Mouse (Mus musculus) heart, embryonic 14.5 days (tissue): ENCODE data around the gene Trim7. TPM values are rescaled to one million over a fixed set of nuclear protein-coding genes. Genes with fewer than 3 reads are reported as not detected.
A peak's percentile ranks its signal among the peaks of the same experiment; 100 is the strongest.

Experiments used
- ATAC-seq: fragments of 200-750 bp; cut with Nextera tagmentation; 2 replicates; pipeline ENCODE4 v1.8.0; 2017; ENCODE audit warnings: low read depth, moderate TSS enrichment; ENCODE audit not compliant: insufficient number of reproducible peaks, insufficient read depth, low FRiP score
- H3K27ac ChIP-seq, 2 experiments: fragments of 200-500 bp in 1 of 2; fragments of 300-500 bp in 1 of 2; sonication (generic) in 1 of 2; replicated peaks in 1 of 2; 2 replicates each; pipeline ENCODE4 v1.5.1; 2012 to 2014; ENCODE audit warnings: low read depth in 2 of 2, low read length in 2 of 2, control low read depth in 1 of 2, mild to moderate bottlenecking in 1 of 2, mixed read lengths in 1 of 2; ENCODE audit not compliant: control insufficient read depth in 1 of 2, insufficient read depth in 1 of 2
- H3K27me3 ChIP-seq: fragments of 300-500 bp; sonication (generic); 2 replicates; pipeline ENCODE4 v1.6.1; 2014; ENCODE audit warnings: mild to moderate bottlenecking, low read length, control low read depth; ENCODE audit not compliant: control insufficient read depth, insufficient read depth
- H3K36me3 ChIP-seq: fragments of 300-500 bp; sonication (generic); 2 replicates; pipeline ENCODE4 v1.6.1; 2014; ENCODE audit warnings: mild to moderate bottlenecking, control low read depth, low read length, mixed read lengths; ENCODE audit not compliant: control insufficient read depth, insufficient read depth
- H3K4me1 ChIP-seq, 2 experiments: fragments of 200-500 bp in 1 of 2; fragments of 300-500 bp in 1 of 2; sonication (generic) in 1 of 2; 2 replicates each; pipeline ENCODE4 v1.6.1; 2012 to 2014; ENCODE audit warnings: low read length in 2 of 2, control low read depth in 1 of 2, mixed read lengths in 1 of 2; ENCODE audit not compliant: control insufficient read depth in 2 of 2, insufficient read depth in 2 of 2
- H3K4me2 ChIP-seq: fragments of 300-500 bp; sonication (generic); 2 replicates; pipeline ENCODE4 v1.6.1; 2014; ENCODE audit warnings: mild to moderate bottlenecking, low read length
- H3K4me3 ChIP-seq, 2 experiments: fragments of 200-500 bp in 1 of 2; fragments of 300-500 bp in 1 of 2; sonication (generic) in 1 of 2; 2 replicates each; pipeline ENCODE4 v1.5.1; 2012 to 2014; ENCODE audit warnings: low read length in 2 of 2, mild to moderate bottlenecking in 2 of 2, control low read depth in 1 of 2, low read depth in 1 of 2, moderate library complexity in 1 of 2; ENCODE audit not compliant: control insufficient read depth in 1 of 2, insufficient read depth in 1 of 2
- H3K9ac ChIP-seq: fragments of 300-500 bp; sonication (generic); 2 replicates; pipeline ENCODE4 v1.6.1; 2014; ENCODE audit warnings: mild to moderate bottlenecking, low read length
- H3K9me3 ChIP-seq: fragments of 300-500 bp; sonication (generic); 2 replicates; pipeline ENCODE4 v1.6.1; 2016; ENCODE audit warnings: low read length, control low read depth; ENCODE audit not compliant: control insufficient read depth
- WGBS: fragments of 180-500 bp; shearing (Covaris S2); extraction: QIAGEN DNeasy Blood & Tissue Kit; methylation state at CpG from one replicate; pipeline ENCODE4 v1.1.7; 2014; 5-methylcytosine and 5-hydroxymethylcytosine counted together
- polyA plus RNA-seq: library from polyadenylated mRNA; unstranded; fragments of >200 nt; fragmentation: Nextera tagmentation; extraction: Ambion mirVana; gene quantifications from 2 replicates; pipeline ENCODE4 v1.2.1, GENCODE M21; 2014

The Trim7 gene
- polyA plus RNA-seq, 1 experiment from 2014 or later, result 1.5 TPM

GRCm38 (mm10) chr11:48853474-48854180 lies 27.7 kb downstream of the Trim7 start:
- peak overlapping the region; percentile 72 to 86 for H3K4me3 ChIP-seq
- ATAC-seq, result no peak
- H3K27me3 ChIP-seq, result peaks cover 3% of the 10 kb centered on the region; the same call in 1 of the 2 replicates
- peak overlapping the region in 1 of 2 experiments; percentile 53; a peak in 1 of 4 replicates for H3K27ac ChIP-seq
- 1% methylated on average over 31 of the region's 31 CpGs for WGBS
- H3K9ac ChIP-seq, result peak overlapping the region; percentile 73
- peak overlapping the region; percentile 87 for H3K4me2 ChIP-seq
- peaks cover 2% of the 10 kb centered on the region in 2 experiments; a peak in 2 of 4 replicates for H3K4me1 ChIP-seq
- no peaks in the 10 kb centered on the region for H3K9me3 ChIP-seq
- H3K36me3 ChIP-seq, result no peaks in the 10 kb centered on the region

DNA sequence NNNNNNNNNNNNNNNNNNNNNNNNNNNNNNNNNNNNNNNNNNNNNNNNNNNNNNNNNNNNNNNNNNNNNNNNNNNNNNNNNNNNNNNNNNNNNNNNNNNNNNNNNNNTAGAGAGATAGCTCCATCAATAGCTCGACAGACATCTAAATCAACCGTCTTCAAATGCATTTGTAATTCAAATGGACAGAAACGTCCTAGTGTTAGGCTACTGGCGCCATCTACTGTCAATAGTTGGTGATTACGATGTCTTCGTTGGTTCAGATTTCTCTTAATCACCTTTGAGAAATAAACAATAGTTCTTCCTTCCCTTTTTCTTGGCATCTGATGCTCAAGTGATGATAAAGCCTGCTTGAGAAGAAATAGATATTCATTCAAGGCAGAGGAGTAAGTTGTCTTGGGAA lies 33.1 kb downstream of the Trim7 start:
- WGBS, result 0% methylated on average over 6 of the region's 6 CpGs
- Histone ChIP-seq H3K4me3 (0 out of 4 replicates have a peak overlapping the region, but pooled peaks of 1 of the 2 experiments have one; percentile 72), H3K36me3 (no peaks in the 10 kb centered on the region), H3K9ac (no peak overlapping the region), H3K4me1 (peaks cover 2 to 5% of the 10 kb centered on the region in 2 experiments; a peak in 2 of 4 replicates), H3K27ac (no peak overlapping the region), H3K27me3 (0 out of 2 replicates have a peak, but pooled peaks cover 10% of the 10 kb centered on the region), H3K9me3 (no peaks in the 10 kb centered on the region), H3K4me2 (peak overlapping the region; percentile 87)
- ATAC-seq, result no peak

- Histone ChIP-seq H3K9ac (no peak overlapping the region), H3K4me2 (no peak overlapping the region), H3K27me3 (0 out of 2 replicates have a peak, but pooled peaks cover 10% of the 10 kb centered on the region), H3K4me3 (no peak overlapping the region), H3K9me3 (no peaks in the 10 kb centered on the region), H3K27ac (no peak overlapping the region), H3K4me1 (0 out of 4 replicates have a peak, but pooled peaks cover 0 to 5% of the 10 kb centered on the region in 2 experiments), H3K36me3 (peaks cover 10% of the 10 kb centered on the region)
- no peak; the same call in 1 of the 2 replicates for ATAC-seq
- 77% methylated on average over 1 of the region's 1 CpGs for WGBS
Observed at GRCm38 (mm10) chr11:48862784-48863319, 36.9 kb downstream of the Trim7 start.

DNA sequence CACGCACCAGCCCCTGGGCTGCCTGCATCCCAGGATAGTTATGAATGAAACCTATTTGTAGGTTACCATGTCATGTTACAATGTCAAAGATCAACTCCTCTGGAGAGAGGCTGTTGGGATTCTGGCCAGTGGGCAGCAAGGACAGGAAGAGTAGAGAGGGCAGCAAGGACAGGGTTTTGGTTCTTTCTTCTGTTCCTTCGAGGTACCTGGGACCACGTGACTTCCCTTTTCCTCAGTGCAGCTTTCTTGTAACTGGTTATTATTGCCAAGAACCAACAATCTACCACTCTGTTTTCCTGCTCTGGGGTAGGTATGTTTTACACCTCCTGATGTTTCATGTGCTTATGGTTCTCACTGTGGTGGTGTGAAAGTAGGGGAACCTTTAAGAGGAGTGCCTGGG lies 37.9 kb downstream of the Trim7 start:
- Histone ChIP-seq H3K27ac (no peak overlapping the region), H3K27me3 (0 out of 2 replicates have a peak, but pooled peaks cover 10% of the 10 kb centered on the region), H3K4me3 (no peak overlapping the region), H3K9me3 (no peaks in the 10 kb centered on the region), H3K36me3 (peaks cover 10% of the 10 kb centered on the region), H3K9ac (no peak overlapping the region), H3K4me1 (peaks cover 0 to 2% of the 10 kb centered on the region in 2 experiments; a peak in 3 of 4 replicates), H3K4me2 (no peak overlapping the region)
- ATAC-seq, result no peak
- WGBS, result 84% methylated on average over 3 of the region's 3 CpGs

DNA sequence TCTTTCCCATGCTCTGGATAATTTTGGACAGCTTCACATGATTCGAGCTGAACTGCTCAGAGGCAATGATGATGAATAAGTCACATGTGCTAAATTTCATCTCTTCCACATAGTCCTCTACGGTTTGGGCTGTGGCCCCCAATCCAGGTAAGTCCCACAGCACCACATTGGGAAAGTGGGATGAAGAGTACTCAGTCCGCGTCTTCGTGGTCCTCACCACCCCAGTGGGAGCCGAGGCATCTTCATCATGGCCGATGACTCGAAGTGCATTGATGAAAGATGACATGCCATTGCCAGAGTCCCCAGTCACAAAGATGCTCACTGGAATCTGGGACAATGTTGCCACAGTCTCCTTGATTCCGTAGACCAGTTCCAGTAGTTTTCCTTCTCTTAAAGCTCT lies 40.5 kb downstream of the Trim7 start:
- ATAC-seq, result no peak
- H3K27ac ChIP-seq, result no peak overlapping the region
- H3K27me3 ChIP-seq, result no peaks in the 10 kb centered on the region
- no peak overlapping the region for H3K9ac ChIP-seq
- WGBS, result 92% methylated on average over 9 of the region's 9 CpGs
- peaks cover 8 to 21% of the 10 kb centered on the region in 2 experiments for H3K4me1 ChIP-seq
- H3K36me3 ChIP-seq, result peaks cover 10% of the 10 kb centered on the region
- H3K9me3 ChIP-seq, result no peaks in the 10 kb centered on the region
- H3K4me3 ChIP-seq, result no peak overlapping the region
- H3K4me2 ChIP-seq, result no peak overlapping the region

DNA sequence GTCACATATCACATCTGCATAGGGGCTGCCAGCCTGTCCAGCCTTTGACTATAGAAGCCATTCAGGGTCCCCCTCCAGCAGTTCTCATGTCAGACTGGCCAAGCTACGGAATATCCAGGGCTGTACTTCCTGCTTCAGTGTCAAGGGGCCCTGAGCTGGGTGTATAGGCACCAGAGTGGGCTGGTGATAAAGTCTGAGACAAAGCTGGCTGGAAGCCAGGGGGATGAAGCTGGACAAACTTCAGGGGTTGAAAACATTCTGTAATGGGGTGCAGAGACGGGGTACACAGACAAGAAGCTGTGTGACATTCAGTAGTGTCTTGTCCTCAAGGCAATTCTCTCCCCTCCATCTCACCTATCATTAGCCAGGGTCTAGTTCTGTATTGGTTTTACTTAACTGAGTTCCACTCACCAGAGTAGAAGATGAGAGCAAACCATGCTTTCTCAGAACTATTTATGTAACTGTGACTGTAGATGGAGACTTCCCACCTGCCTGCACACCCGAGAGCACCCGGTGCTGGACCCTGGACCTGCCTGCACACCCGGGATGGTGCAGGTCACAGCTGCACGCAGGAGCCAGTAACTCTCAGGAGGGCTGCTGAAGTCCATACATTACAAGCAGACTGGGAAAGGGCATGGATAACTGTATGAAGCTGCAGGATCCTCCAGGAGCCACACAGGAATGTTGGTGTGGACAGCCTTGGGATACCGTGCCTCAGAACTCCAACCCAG lies 43.6 kb downstream of the Trim7 start:
- Histone ChIP-seq H3K27ac (peak overlapping the region; percentile 25 to 53; a peak in 3 of 4 replicates), H3K9ac (peak overlapping the region; percentile 73), H3K4me2 (peak overlapping the region; percentile 83), H3K27me3 (no peaks in the 10 kb centered on the region), H3K4me3 (peak overlapping the region; percentile 14 to 62; a peak in 3 of 4 replicates), H3K36me3 (peaks cover 10% of the 10 kb centered on the region), H3K9me3 (no peaks in the 10 kb centered on the region), H3K4me1 (peaks cover 9 to 35% of the 10 kb centered on the region in 2 experiments)
- ATAC-seq, result no peak
- 49% methylated on average over 7 of the region's 7 CpGs for WGBS

- peak overlapping the region; percentile 52 to 62 for H3K4me3 ChIP-seq
- H3K9me3 ChIP-seq, result no peaks in the 10 kb centered on the region
- H3K4me1 ChIP-seq, result peaks cover 9 to 35% of the 10 kb centered on the region in 2 experiments
- no peaks in the 10 kb centered on the region for H3K27me3 ChIP-seq
- peak; percentile 32; the same call in 1 of the 2 replicates for ATAC-seq
- 27% methylated on average over 7 of the region's 7 CpGs for WGBS
- H3K4me2 ChIP-seq, result peak overlapping the region; percentile 83
- H3K27ac ChIP-seq, result peak overlapping the region; percentile 43 to 71
- H3K36me3 ChIP-seq, result peaks cover 8% of the 10 kb centered on the region
- peak overlapping the region; percentile 73 for H3K9ac ChIP-seq
Observed at GRCm38 (mm10) chr11:48870781-48871180, 44.8 kb downstream of the Trim7 start.
